Mouse (Mus musculus) hindbrain, embryonic 11.5 days (tissue): ENCODE data around the gene Cntn4. TPM values are rescaled to one million over a fixed set of nuclear protein-coding genes. Genes with fewer than 3 reads are reported as not detected.

Experiments used
- ATAC-seq: fragments of 200-750 bp; cut with Nextera tagmentation; 2 replicates; pipeline ENCODE4 v1.8.0; 2017; ENCODE audit warnings: mild to moderate bottlenecking, moderate TSS enrichment, moderate library complexity; ENCODE audit not compliant: low FRiP score
- DNase-seq: peaks from one replicate; pipeline ENCODE4 v3.0.0-alpha.2; 2015; ENCODE audit warnings: low spot score
- H3K27ac ChIP-seq: fragments of 300-500 bp; sonication (generic); 2 replicates; pipeline ENCODE4 v1.5.1; 2014; ENCODE audit warnings: mild to moderate bottlenecking, low read depth, low read length
- H3K27me3 ChIP-seq: fragments of 300-500 bp; sonication (generic); 2 replicates; pipeline ENCODE4 v1.6.1; 2014; ENCODE audit warnings: mild to moderate bottlenecking, low read length, moderate library complexity, mixed read lengths; ENCODE audit not compliant: control insufficient read depth, insufficient read depth
- H3K36me3 ChIP-seq: fragments of 300-500 bp; sonication (generic); 2 replicates; pipeline ENCODE4 v1.6.1; 2014; ENCODE audit warnings: mild to moderate bottlenecking, low read length, moderate library complexity, mixed read lengths; ENCODE audit not compliant: control insufficient read depth, insufficient read depth
- H3K4me1 ChIP-seq: fragments of 300-500 bp; sonication (generic); replicated peaks from 2 replicates; pipeline ENCODE4 v1.6.1; 2014; ENCODE audit warnings: low read length, mixed read lengths; ENCODE audit not compliant: control insufficient read depth, insufficient read depth
- H3K4me2 ChIP-seq: fragments of 300-500 bp; sonication (generic); replicated peaks from 2 replicates; pipeline ENCODE4 v1.6.1; 2014; ENCODE audit warnings: mild to moderate bottlenecking, low read depth, low read length
- H3K4me3 ChIP-seq: fragments of 300-500 bp; sonication (generic); 2 replicates; pipeline ENCODE4 v1.5.1; 2014; ENCODE audit warnings: low read depth, low read length
- H3K9ac ChIP-seq: fragments of 300-500 bp; sonication (generic); 2 replicates; pipeline ENCODE4 v1.6.1; 2014; ENCODE audit warnings: low read depth, low read length
- H3K9me3 ChIP-seq: fragments of 300-500 bp; sonication (generic); 2 replicates; pipeline ENCODE4 v1.6.1; 2016; ENCODE audit warnings: low read length; ENCODE audit not compliant: control insufficient read depth
- WGBS: fragments of 180-500 bp; shearing (Covaris S2); extraction: QIAGEN DNeasy Blood & Tissue Kit; methylation state at CpG from one replicate; pipeline ENCODE4 v1.1.7; 2014; 5-methylcytosine and 5-hydroxymethylcytosine counted together
- polyA plus RNA-seq: library from polyadenylated mRNA; unstranded; fragments of >200 nt; fragmentation: Nextera tagmentation; extraction: Ambion mirVana; gene quantifications from 2 replicates; pipeline ENCODE4 v1.2.1, GENCODE M21; 2014

Cntn4 gene
- polyA plus RNA-seq, 1 experiment from 2014 or later, result 1.7 TPM

DNA sequence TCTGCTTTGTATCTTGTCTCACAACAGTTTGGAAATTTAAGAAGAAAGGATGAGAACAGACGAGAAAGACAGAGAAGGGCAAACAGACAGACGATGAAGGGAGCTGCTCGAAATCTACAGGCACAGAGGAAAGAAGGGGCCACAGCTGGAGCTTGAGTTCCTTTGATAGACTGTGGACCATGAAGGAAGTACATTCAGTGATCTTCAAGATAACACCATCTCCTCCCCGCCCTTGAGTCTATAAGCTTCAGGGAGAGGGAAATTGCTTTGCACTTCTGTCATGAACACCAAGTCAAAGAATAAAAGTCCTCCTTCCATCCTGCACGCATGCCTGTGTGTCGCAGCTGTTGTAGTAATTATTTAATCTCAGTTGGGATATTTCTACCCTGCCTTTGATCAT lies 1048.6 kb downstream of the Cntn4 start:
- WGBS, result 89% methylated on average over 6 of the region's 6 CpGs
- DNase-seq (no peak), ATAC-seq (no peak)
- Histone ChIP-seq H3K9ac (no peak overlapping the region), H3K36me3 (no peaks in the 10 kb centered on the region), H3K4me3 (no peak overlapping the region), H3K4me2 (no peak overlapping the region), H3K4me1 (no peaks in the 10 kb centered on the region), H3K27ac (no peak overlapping the region), H3K27me3 (no peaks in the 10 kb centered on the region), H3K9me3 (no peaks in the 10 kb centered on the region)

DNA sequence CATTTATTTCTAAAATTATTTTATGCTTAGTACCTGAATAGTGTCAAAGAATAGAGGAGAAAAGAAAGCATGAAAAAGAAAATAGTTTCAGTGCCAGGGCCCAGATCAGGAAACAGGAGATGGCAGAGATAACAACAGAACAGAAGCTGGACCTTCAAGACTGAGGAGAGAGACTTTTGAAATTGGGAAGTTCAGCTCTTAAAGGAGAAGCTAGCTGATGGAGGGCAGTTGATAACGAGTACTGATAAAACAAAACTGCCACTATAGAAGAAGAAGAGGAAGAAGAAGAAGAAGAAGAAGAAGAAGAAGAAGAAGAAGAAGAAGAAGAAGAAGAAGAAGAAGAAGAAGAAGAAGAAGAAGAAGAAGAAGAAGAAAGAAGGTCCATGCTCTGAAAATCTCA lies 1050.2 kb downstream of the Cntn4 start:
- no peak overlapping the region for H3K27ac ChIP-seq
- 90% methylated on average over 1 of the region's 1 CpGs for WGBS

DNA sequence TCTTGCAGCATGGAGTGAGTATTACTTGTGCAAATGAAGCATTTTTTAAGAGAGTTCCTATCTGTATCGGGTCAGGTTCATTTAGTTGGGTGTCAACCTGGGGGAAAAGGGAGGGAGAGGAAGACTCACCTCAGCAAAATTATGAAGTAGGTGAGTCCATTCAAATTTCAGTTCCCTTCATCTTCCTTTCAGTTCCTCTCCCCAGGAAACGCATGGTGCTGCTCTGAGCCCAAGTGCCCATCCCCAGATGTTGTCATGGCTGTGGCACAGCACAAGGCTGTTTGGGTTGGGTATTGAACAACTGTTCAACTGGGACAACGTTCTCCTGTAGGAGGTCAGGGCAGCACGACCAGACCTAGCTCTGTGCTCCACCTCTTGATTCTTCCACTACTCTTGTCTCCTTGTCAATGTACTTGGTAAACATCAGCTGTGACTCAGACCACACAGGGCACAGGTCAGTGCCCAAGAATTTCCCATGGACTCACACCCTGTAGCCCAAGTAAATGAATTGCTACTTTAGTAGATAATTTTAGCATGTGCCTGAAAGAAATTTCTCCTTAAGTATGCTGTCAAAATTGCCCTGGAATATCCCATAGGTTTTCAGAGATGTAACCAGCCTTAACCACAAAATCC lies 1052.3 kb downstream of the Cntn4 start:
- Histone ChIP-seq H3K36me3 (no peaks in the 10 kb centered on the region), H3K4me3 (no peak overlapping the region), H3K27ac (no peak overlapping the region), H3K27me3 (no peaks in the 10 kb centered on the region), H3K4me2 (no peak overlapping the region), H3K4me1 (no peaks in the 10 kb centered on the region), H3K9ac (no peak overlapping the region), H3K9me3 (no peaks in the 10 kb centered on the region)
- ATAC-seq (no peak), DNase-seq (no peak)
- 80% methylated on average over 4 of the region's 4 CpGs for WGBS

More for the DNA sequence above, 1050.2 kb downstream of the Cntn4 start:
- H3K4me1 ChIP-seq, result no peaks in the 10 kb centered on the region
- H3K4me2 ChIP-seq, result no peak overlapping the region
- no peaks in the 10 kb centered on the region for H3K27me3 ChIP-seq
- no peaks in the 10 kb centered on the region for H3K9me3 ChIP-seq
- no peak overlapping the region for H3K9ac ChIP-seq
- no peak overlapping the region for H3K4me3 ChIP-seq
- no peaks in the 10 kb centered on the region for H3K36me3 ChIP-seq
- DNase-seq, result no peak
- no peak for ATAC-seq

DNA sequence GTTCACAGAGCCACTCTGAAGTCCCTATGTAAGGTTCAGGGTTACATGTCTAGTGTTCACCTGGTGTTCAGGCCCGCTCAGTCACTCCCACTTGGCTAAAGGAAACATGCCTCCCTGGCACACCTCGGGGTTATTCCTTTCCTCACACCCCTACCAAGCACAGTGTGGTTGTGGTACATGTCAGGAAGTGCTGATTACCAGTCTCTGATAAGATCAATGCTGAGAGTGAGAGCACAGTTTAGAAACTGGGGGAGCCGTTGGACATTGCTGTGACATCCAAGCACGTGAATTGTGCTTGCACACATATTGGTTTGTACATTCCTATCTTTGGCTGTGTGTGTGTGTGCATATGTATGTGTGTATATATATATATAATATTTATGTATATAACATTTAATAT lies 1055.1 kb downstream of the Cntn4 start:
- DNase-seq (no peak), ATAC-seq (no peak)
- no peak overlapping the region for H3K4me3 ChIP-seq
- no peak overlapping the region for H3K27ac ChIP-seq
- H3K36me3 ChIP-seq, result no peaks in the 10 kb centered on the region
- no peaks in the 10 kb centered on the region for H3K4me1 ChIP-seq
- H3K4me2 ChIP-seq, result no peak overlapping the region
- H3K9ac ChIP-seq, result no peak overlapping the region
- 88% methylated on average over 4 of the region's 4 CpGs for WGBS
- no peaks in the 10 kb centered on the region for H3K27me3 ChIP-seq
- H3K9me3 ChIP-seq, result no peaks in the 10 kb centered on the region

DNA sequence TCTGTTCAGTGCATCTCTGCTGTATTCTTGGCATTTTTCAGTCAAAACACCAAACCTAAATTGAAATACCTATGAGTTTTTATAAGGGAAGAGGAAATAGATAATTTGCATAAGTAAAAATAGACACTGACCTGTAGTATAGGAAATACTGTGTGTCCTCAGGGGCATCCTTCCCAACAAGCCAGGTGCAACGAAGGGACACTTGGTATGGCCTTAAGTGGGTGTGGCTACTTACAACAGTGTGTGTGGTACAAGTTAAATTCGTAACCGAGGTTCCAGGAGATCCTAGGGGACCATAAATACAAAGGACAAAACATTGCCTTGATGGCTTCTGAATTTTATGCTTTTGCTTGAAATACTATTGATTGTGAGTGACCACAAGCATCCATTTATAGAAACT lies 1060.8 kb downstream of the Cntn4 start:
- DNase-seq, result no peak
- Histone ChIP-seq H3K4me1 (no peaks in the 10 kb centered on the region), H3K36me3 (no peaks in the 10 kb centered on the region), H3K4me2 (no peak overlapping the region), H3K9ac (no peak overlapping the region), H3K27ac (no peak overlapping the region), H3K27me3 (no peaks in the 10 kb centered on the region), H3K9me3 (no peaks in the 10 kb centered on the region), H3K4me3 (no peak overlapping the region)
- no peak for ATAC-seq
- WGBS, result 77% methylated on average over 3 of the region's 3 CpGs

DNA sequence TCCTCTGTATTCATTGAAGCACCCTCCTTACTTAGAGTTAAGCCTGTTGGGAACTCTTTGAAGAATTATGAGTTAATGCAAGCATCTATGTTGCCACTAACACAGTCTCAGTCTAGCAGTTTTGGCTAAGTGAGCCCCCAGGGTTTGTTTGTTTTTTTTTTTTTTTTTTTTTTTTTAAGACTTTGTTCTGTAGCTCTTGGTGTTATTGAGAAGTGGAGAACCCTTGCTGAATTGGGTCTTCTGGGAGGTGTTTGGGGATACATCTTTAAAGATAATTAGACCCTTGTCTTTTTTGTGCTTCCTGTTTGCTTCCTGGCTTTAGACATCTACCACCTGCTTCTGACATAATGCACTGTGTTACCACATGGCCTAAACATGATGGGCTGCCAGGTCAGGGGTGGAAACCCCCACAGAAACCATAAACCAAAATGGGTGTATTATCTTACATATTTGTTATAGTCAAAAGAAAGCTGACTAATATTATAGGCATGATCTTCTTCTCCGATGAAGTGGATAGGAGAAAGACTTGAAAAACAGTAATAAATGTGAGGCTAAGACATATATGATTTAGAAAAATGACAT lies 1062.9 kb downstream of the Cntn4 start:
- no peak overlapping the region for H3K4me2 ChIP-seq
- no peak overlapping the region for H3K27ac ChIP-seq
- 90% methylated on average over 1 of the region's 1 CpGs for WGBS
- ATAC-seq (no peak), DNase-seq (no peak)
- no peak overlapping the region for H3K4me3 ChIP-seq
- no peaks in the 10 kb centered on the region for H3K27me3 ChIP-seq
- no peaks in the 10 kb centered on the region for H3K4me1 ChIP-seq
- no peaks in the 10 kb centered on the region for H3K9me3 ChIP-seq
- H3K9ac ChIP-seq, result no peak overlapping the region
- no peaks in the 10 kb centered on the region for H3K36me3 ChIP-seq

DNA sequence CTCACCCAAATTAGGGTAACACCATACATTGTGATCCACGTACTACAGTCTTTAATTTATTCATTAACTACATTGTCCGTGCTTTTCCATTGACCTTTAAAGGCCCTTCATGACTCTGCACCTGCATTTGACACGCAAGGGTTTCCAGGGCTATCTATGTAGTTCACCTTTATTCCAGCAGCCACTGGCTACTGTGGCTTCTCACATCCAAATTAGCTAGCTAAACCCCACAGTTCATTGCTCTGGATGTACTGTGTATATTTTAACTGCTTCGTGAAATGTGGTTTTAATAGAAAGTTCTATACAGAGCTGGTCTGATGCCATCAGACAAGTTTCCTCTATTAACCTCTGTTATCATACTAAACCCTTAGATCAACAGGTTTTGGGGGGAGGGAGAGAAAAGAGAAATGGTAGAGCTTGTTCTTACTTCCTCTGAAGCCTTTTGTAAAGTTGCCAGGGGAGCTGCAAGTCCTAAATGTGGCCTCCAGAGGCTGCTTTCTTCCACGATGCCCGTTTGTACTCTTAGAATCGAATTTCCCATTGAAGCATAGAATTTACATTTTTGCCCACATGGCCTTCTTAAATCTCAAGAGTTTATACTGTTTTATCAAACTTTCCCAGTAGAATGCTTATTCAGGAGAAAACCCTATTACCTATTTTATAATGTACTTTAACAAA lies 1066.2 kb downstream of the Cntn4 start:
- Histone ChIP-seq H3K9me3 (no peaks in the 10 kb centered on the region), H3K4me3 (no peak overlapping the region), H3K4me1 (no peaks in the 10 kb centered on the region), H3K4me2 (no peak overlapping the region), H3K9ac (no peak overlapping the region), H3K36me3 (no peaks in the 10 kb centered on the region), H3K27me3 (no peaks in the 10 kb centered on the region), H3K27ac (no peak overlapping the region)
- 84% methylated on average over 7 of the region's 7 CpGs for WGBS
- DNase-seq, result no peak
- ATAC-seq, result no peak

DNA sequence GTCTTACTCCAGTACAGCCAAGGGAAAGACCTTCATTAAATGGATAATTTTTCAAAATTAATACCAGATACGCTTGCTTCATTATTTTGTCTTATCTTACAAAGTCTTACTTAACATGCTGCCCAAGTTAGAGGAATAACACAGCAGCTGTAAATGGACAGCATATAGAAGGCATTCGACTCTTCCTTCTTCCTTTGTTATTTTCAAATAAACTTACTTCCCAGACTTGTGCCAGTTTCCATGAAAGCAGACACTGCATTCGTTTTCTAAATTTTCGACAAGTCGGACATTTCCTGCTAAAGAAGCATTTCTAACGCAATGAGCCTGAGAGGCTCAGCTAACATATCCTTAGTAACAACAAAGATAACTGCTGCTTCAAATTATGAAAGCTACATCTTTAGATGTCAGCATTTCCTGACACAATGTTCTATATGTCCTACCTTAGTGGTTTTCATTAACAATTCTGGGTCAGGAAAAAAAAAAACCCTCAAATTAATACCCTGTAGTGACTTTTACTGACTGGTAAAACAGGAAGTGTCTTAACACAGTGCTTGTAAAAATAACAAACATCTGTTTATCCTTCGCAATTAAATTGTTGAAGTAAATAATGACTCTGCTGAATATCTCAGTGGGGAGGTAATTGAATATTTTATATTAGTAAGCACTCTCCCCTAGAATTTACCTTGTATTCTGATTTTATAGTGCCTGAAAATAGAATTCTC lies 1068.4 kb downstream of the Cntn4 start:
- Histone ChIP-seq H3K4me3 (no peak overlapping the region), H3K4me2 (no peak overlapping the region), H3K9ac (no peak overlapping the region), H3K9me3 (no peaks in the 10 kb centered on the region), H3K4me1 (no peaks in the 10 kb centered on the region), H3K27me3 (no peaks in the 10 kb centered on the region), H3K36me3 (no peaks in the 10 kb centered on the region), H3K27ac (no peak overlapping the region)
- DNase-seq (no peak), ATAC-seq (no peak)
- 87% methylated on average over 7 of the region's 7 CpGs for WGBS
